Mouse (Mus musculus): ENCODE results near the gene Kif12. TPM values are rescaled to one million over a fixed set of nuclear protein-coding genes. Genes with fewer than 3 reads are reported as not detected.

Gene Kif12
- polyA plus RNA-seq, 1 experiment from 2014 or later, result 61.9 TPM

DNA sequence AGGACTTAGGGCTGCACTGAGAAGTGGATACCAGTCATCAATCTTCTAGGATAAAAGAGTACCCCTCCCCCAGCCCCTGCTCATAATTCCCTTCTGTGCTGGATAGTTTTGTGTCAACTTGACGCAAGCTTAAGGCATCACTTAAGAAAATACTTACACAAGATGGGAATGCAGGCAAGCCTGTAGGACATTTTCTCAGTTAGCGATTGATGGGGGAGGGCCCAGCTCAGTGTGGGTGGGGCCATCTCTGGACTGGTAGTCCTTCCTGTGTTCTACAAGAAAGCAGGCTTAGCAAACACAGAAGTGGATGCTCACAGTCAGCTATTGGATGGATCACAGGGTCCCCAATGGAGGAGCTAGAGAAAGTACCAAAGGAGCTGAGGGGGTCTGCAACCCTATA, 22.4 kb upstream of the Kif12 start:
- H3K27me3 ChIP-seq (replicated peaks; ENCODE audit: control insufficient read depth, insufficient read depth, low read length), result no peaks in the 10 kb centered on the region
- WGBS, result 79% methylated on average over 2 of the region's 2 CpGs
- no peak for TF ChIP-seq CTCF (IDR thresholded peaks at IDR 0.05; ENCODE audit: low read depth)
- no peak overlapping the region for H3K27ac ChIP-seq (ENCODE audit: low read depth, low read length)
- H3K4me3 ChIP-seq (ENCODE audit: low read depth, low read length), result no peak overlapping the region
- H3K4me1 ChIP-seq (replicated peaks; ENCODE audit: control insufficient read depth, insufficient read depth, low read length), result no peaks in the 10 kb centered on the region
- no peak overlapping the region for H3K9ac ChIP-seq (ENCODE audit: low read depth, low read length)
- H3K4me2 ChIP-seq (replicated peaks; ENCODE audit: low read depth), result no peak overlapping the region
- H3K9me3 ChIP-seq (ENCODE audit: control insufficient read depth), result no peaks in the 10 kb centered on the region
- no peaks in the 10 kb centered on the region for H3K36me3 ChIP-seq (ENCODE audit: control insufficient read depth, insufficient read depth)
- ATAC-seq, result no peak

DNA sequence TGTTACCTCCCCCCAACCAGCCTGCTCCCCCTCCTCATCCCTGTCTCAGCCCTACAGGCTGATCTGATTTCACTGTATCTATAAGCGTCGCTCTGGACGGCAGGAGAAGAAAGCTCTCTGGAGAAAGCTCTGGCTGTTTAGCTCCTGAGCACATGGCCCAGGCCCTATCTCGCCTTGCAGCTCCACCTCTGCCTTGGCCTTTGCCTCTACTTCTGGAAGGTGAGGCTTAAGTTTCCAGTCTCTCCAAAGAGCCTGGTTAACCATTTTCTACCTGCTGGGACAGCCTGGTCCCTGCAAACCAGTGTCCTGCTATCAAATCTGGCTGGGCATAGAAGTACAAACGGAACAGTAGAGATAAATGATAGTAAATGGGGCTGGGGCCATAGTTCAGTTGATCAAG, 19.7 kb upstream of the Kif12 start:
- no peak overlapping the region for H3K4me2 ChIP-seq (replicated peaks; ENCODE audit: low read depth)
- H3K4me3 ChIP-seq (ENCODE audit: low read depth, low read length), result no peak overlapping the region
- TF ChIP-seq CTCF (IDR thresholded peaks at IDR 0.05; ENCODE audit: low read depth), result no peak

DNA sequence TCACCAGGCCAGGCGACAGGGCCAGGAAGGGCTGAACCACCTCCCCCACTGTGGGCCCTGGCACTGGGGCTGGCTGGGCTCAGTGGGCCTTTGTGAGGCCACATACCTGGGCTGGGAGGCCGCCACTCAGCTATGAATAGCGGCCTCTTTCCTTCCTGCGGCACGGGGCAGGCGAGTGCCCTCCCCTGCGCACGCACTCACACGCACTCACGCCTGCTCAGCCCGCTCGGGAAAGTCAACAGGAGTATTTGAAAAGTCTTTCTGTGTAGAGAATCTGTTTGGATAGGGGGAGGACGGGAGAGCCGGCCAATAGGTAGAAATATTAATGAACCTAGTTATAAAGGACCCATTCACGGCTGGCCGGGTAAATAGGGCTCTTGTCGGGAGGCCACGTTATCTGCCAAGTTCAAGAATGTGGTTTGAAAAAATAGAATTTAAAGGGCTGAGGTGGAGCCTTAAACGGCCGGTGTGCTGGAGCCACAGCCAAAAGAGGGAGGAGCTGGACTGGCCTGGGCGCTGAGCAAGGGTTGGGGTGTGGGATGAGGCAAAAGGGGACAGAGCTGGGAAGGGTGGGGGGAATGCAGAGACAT, 14.4 kb upstream of the Kif12 start:
- no peak for TF ChIP-seq CTCF (IDR thresholded peaks at IDR 0.05; ENCODE audit: low read depth)
- no peak overlapping the region for H3K27ac ChIP-seq (ENCODE audit: low read depth, low read length)
- no peaks in the 10 kb centered on the region for H3K27me3 ChIP-seq (replicated peaks; ENCODE audit: control insufficient read depth, insufficient read depth, low read length)
- H3K4me1 ChIP-seq (replicated peaks; ENCODE audit: control insufficient read depth, insufficient read depth, low read length), result peaks cover 3% of the 10 kb centered on the region
- H3K9me3 ChIP-seq (ENCODE audit: control insufficient read depth), result no peaks in the 10 kb centered on the region
- H3K9ac ChIP-seq (ENCODE audit: low read depth, low read length), result no peak overlapping the region
- peak; percentile 55; the same call in 1 of the 2 replicates for ATAC-seq
- no peak overlapping the region for H3K4me3 ChIP-seq (ENCODE audit: low read depth, low read length)
- H3K4me2 ChIP-seq (replicated peaks; ENCODE audit: low read depth), result peak overlapping the region; percentile 21; the same call in 1 of the 2 replicates
- 33% methylated on average over 21 of the region's 21 CpGs for WGBS
- no peaks in the 10 kb centered on the region for H3K36me3 ChIP-seq (ENCODE audit: control insufficient read depth, insufficient read depth)

More for the DNA sequence above, 19.7 kb upstream of the Kif12 start:
- Histone ChIP-seq H3K27me3 (replicated peaks; ENCODE audit: control insufficient read depth, insufficient read depth, low read length) (no peaks in the 10 kb centered on the region), H3K9me3 (ENCODE audit: control insufficient read depth) (no peaks in the 10 kb centered on the region), H3K36me3 (ENCODE audit: control insufficient read depth, insufficient read depth) (no peaks in the 10 kb centered on the region), H3K9ac (ENCODE audit: low read depth, low read length) (no peak overlapping the region), H3K27ac (ENCODE audit: low read depth, low read length) (no peak overlapping the region), H3K4me1 (replicated peaks; ENCODE audit: control insufficient read depth, insufficient read depth, low read length) (no peaks in the 10 kb centered on the region)
- ATAC-seq, result no peak
- WGBS, result 30% methylated on average over 5 of the region's 5 CpGs

DNA sequence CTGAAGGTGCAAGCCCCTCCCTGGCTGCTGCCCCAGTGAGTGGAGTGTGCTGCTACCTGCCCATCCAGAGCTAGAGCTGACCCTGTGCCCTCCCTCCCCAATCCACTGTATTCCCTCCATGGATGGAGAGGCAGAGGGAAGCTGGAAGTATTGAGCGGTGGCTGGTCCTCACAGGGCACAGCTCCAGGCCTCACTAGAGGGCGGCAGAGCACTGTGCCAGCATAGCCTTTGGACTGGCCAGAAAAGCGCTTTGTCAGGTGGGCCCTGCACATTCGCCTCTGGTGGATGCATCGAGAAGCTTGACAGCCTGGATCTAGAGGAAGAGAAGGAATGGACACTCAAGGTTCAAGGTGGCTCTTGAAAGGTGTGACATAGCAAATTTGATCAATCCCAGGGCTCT, 9.6 kb upstream of the Kif12 start:
- TF ChIP-seq CTCF (IDR thresholded peaks at IDR 0.05; ENCODE audit: low read depth), result peak; percentile 99
- Histone ChIP-seq H3K4me2 (replicated peaks; ENCODE audit: low read depth) (no peak overlapping the region), H3K9ac (ENCODE audit: low read depth, low read length) (no peak overlapping the region), H3K36me3 (ENCODE audit: control insufficient read depth, insufficient read depth) (no peaks in the 10 kb centered on the region), H3K27ac (ENCODE audit: low read depth, low read length) (no peak overlapping the region), H3K9me3 (ENCODE audit: control insufficient read depth) (no peaks in the 10 kb centered on the region), H3K4me1 (replicated peaks; ENCODE audit: control insufficient read depth, insufficient read depth, low read length) (peaks cover 3% of the 10 kb centered on the region), H3K27me3 (replicated peaks; ENCODE audit: control insufficient read depth, insufficient read depth, low read length) (no peaks in the 10 kb centered on the region), H3K4me3 (ENCODE audit: low read depth, low read length) (no peak overlapping the region)
- peak; percentile 58 for ATAC-seq
- WGBS, result 11% methylated on average over 5 of the region's 5 CpGs

DNA sequence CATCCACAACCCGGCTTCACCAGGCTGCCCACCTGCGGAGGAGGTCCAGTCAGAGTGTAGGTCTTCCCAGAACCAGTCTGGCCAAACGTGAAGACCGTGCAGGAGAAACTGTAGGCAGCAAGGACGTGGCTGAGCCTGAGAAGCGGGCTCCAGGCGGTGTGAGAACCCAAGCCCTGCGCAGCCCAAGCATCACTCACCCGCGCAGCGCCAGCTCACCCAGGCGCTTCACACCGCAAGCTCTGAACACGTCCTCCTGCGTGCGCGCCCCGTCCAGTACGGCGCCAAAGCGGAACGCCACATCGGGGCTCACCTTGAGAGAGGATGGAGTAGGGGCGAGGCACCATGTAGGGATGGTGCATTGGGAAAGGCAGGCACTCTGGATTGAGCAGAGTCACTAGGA, 809 bp downstream of the Kif12 start:
- Histone ChIP-seq H3K27ac (ENCODE audit: low read depth, low read length) (no peak overlapping the region), H3K4me3 (ENCODE audit: low read depth, low read length) (peak overlapping the region; percentile 46), H3K9ac (ENCODE audit: low read depth, low read length) (peak overlapping the region; percentile 37), H3K4me1 (replicated peaks; ENCODE audit: control insufficient read depth, insufficient read depth, low read length) (peaks cover 6% of the 10 kb centered on the region), H3K9me3 (ENCODE audit: control insufficient read depth) (no peaks in the 10 kb centered on the region), H3K36me3 (ENCODE audit: control insufficient read depth, insufficient read depth) (peaks cover 9% of the 10 kb centered on the region; the same call in 1 of the 2 replicates), H3K27me3 (replicated peaks; ENCODE audit: control insufficient read depth, insufficient read depth, low read length) (no peaks in the 10 kb centered on the region), H3K4me2 (replicated peaks; ENCODE audit: low read depth) (peak overlapping the region; percentile 67)
- whole genome bisulfite sequencing, result 26% methylated on average over 24 of the region's 24 CpGs
- no peak for ATAC-seq
- TF ChIP-seq CTCF (IDR thresholded peaks at IDR 0.05; ENCODE audit: low read depth), result no peak

DNA sequence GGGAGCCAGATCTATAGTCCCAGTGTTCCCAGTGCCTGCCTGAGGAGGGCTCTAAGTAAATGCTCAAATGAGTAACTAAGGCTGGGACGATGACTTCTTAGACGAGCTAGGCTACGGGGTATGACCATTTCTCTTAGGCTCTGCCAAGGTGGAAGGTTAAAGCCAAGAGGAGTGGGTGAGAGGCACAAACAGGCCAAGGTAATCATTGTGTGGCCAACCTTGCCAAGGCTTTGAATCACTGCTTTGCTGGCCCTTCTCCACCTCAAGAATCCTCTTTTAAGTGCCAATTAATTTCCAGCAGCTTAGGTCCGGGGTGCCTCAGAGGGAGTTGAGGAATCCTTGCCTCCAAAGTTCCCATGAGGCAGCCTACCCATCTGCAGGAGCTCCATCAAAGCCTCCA, 1.9 kb downstream of the Kif12 start:
- no peaks in the 10 kb centered on the region for H3K9me3 ChIP-seq (ENCODE audit: control insufficient read depth)
- H3K4me3 ChIP-seq (ENCODE audit: low read depth, low read length), result peak overlapping the region; percentile 46
- H3K27me3 ChIP-seq (replicated peaks; ENCODE audit: control insufficient read depth, insufficient read depth, low read length), result no peaks in the 10 kb centered on the region
- H3K36me3 ChIP-seq (ENCODE audit: control insufficient read depth, insufficient read depth), result peaks cover 9% of the 10 kb centered on the region; the same call in 1 of the 2 replicates
- no peak overlapping the region for H3K9ac ChIP-seq (ENCODE audit: low read depth, low read length)
- ATAC-seq, result no peak
- peaks cover 9% of the 10 kb centered on the region for H3K4me1 ChIP-seq (replicated peaks; ENCODE audit: control insufficient read depth, insufficient read depth, low read length)
- no peak overlapping the region for H3K27ac ChIP-seq (ENCODE audit: low read depth, low read length)
- peak overlapping the region; percentile 67 for H3K4me2 ChIP-seq (replicated peaks; ENCODE audit: low read depth)
- no peak for TF ChIP-seq CTCF (IDR thresholded peaks at IDR 0.05; ENCODE audit: low read depth)
- 45% methylated on average over 4 of the region's 4 CpGs for WGBS
